Mouse (Mus musculus) brown adipose tissue, adult 24 weeks (tissue): Measurements from ENCODE around the gene Prrg2. TPM values are rescaled to one million over a fixed set of nuclear protein-coding genes. Genes with fewer than 3 reads are reported as not detected.

Experiments used
- polyA plus RNA-seq: library from polyadenylated mRNA; stranded (reverse); fragments of >200 nt; gene quantifications from 2 replicates; pipeline ENCODE4 v1.2.4, GENCODE M21; 2012; ENCODE audit not compliant: missing spikeins, insufficient read depth, insufficient read length

The Prrg2 gene
- polyA plus RNA-seq, 1 experiment = 33.8 TPM

Other genes with a start within 250 kb of the Prrg2 start
- gene Nup62, start 246.6 kb downstream of the Prrg2 start, polyA plus RNA-seq = 8.2 and 17.3 TPM in 2 replicates
- 0.54 and 1.2 TPM in 2 replicates for gene Il4i1, start 246.3 kb downstream of the Prrg2 start, polyA plus RNA-seq
- gene Atf5, start 246.0 kb downstream of the Prrg2 start, polyA plus RNA-seq = 252 and 500 TPM in 2 replicates
- gene Akt1s1, start 213.7 kb downstream of the Prrg2 start, polyA plus RNA-seq = 42.8 and 49.8 TPM in 2 replicates
- gene Tbc1d17, start 213.6 kb downstream of the Prrg2 start, polyA plus RNA-seq = 24.5 and 28.2 TPM in 2 replicates
- 15.7 and 20.2 TPM in 2 replicates for gene Pnkp, start 205.5 kb downstream of the Prrg2 start, polyA plus RNA-seq
- gene Ptov1, start 192.9 kb downstream of the Prrg2 start, polyA plus RNA-seq = 68.5 and 73.6 TPM in 2 replicates
- 21.6 and 21.8 TPM in 2 replicates for gene Med25, start 170.0 kb downstream of the Prrg2 start, polyA plus RNA-seq
- gene Fuz, start 166.6 kb downstream of the Prrg2 start, polyA plus RNA-seq = 12.7 and 17.1 TPM in 2 replicates
- 21.5 and 23.0 TPM in 2 replicates for gene Ap2a1, start 133.2 kb downstream of the Prrg2 start, polyA plus RNA-seq
- gene Tsks, start 119.5 kb downstream of the Prrg2 start, polyA plus RNA-seq = not detected in 2 replicates
- gene Cpt1c, start 87.8 kb downstream of the Prrg2 start, polyA plus RNA-seq = 0.58 and 0.75 TPM in 2 replicates
- gene Prmt1, start 76.1 kb downstream of the Prrg2 start, polyA plus RNA-seq = 47.1 and 73.7 TPM in 2 replicates
- 40.8 and 41.4 TPM in 2 replicates for gene Irf3, start 65.0 kb downstream of the Prrg2 start, polyA plus RNA-seq
- 8.9 and 9.1 TPM in 2 replicates for gene Bcl2l12, start 64.0 kb downstream of the Prrg2 start, polyA plus RNA-seq
- 26.3 and 27.5 TPM in 2 replicates for gene Scaf1, start 46.3 kb downstream of the Prrg2 start, polyA plus RNA-seq
- gene Rras, start 44.7 kb downstream of the Prrg2 start, polyA plus RNA-seq = 76.5 and 82.6 TPM in 2 replicates
- 4.8 and 5.4 TPM in 2 replicates for gene Prr12, start 9.8 kb downstream of the Prrg2 start, polyA plus RNA-seq
- gene Nosip, start 248 bp downstream of the Prrg2 start, polyA plus RNA-seq = 24.3 and 26.8 TPM in 2 replicates
- gene Rcn3, start 29.5 kb upstream of the Prrg2 start, polyA plus RNA-seq = 12.7 and 16.4 TPM in 2 replicates
- 167 and 170 TPM in 2 replicates for gene Fcgrt, start 41.2 kb upstream of the Prrg2 start, polyA plus RNA-seq
- gene Rps11, start 61.8 kb upstream of the Prrg2 start, polyA plus RNA-seq = 1,258 and 1,344 TPM in 2 replicates
- 1,142 and 1,278 TPM in 2 replicates for gene Rpl13a, start 66.1 kb upstream of the Prrg2 start, polyA plus RNA-seq
- gene Gm45713, start 73.6 kb upstream of the Prrg2 start, polyA plus RNA-seq = not detected in 2 replicates
- 5.9 and 6.8 TPM in 2 replicates for gene Flt3l, start 73.8 kb upstream of the Prrg2 start, polyA plus RNA-seq
- 50.5 and 66.3 TPM in 2 replicates for gene Pih1d1, start 91.6 kb upstream of the Prrg2 start, polyA plus RNA-seq
- 28.0 and 30.9 TPM in 2 replicates for gene Aldh16a1, start 91.9 kb upstream of the Prrg2 start, polyA plus RNA-seq
- not detected in 2 replicates for gene Slc17a7, start 101.3 kb upstream of the Prrg2 start, polyA plus RNA-seq
- not detected in 2 replicates for gene Gfy, start 116.9 kb upstream of the Prrg2 start, polyA plus RNA-seq
- not detected in 2 replicates for gene Pth2, start 118.3 kb upstream of the Prrg2 start, polyA plus RNA-seq
- not detected in 2 replicates for gene Ccdc155, start 142.2 kb upstream of the Prrg2 start, polyA plus RNA-seq
- gene Dkkl1, start 149.5 kb upstream of the Prrg2 start, polyA plus RNA-seq = not detected in 2 replicates
- gene Tead2, start 153.1 kb upstream of the Prrg2 start, polyA plus RNA-seq = 3.2 and 4.9 TPM in 2 replicates
- 4.1 and 4.5 TPM in 2 replicates for gene Cd37, start 176.4 kb upstream of the Prrg2 start, polyA plus RNA-seq
- not detected in 2 replicates for gene Slc6a16, start 178.4 kb upstream of the Prrg2 start, polyA plus RNA-seq
- gene Slc6a21, start 214.8 kb upstream of the Prrg2 start, polyA plus RNA-seq = not detected in 2 replicates